8 mouse cellular contexts compared by ENCODE assay signal in the genomic region with DNA sequence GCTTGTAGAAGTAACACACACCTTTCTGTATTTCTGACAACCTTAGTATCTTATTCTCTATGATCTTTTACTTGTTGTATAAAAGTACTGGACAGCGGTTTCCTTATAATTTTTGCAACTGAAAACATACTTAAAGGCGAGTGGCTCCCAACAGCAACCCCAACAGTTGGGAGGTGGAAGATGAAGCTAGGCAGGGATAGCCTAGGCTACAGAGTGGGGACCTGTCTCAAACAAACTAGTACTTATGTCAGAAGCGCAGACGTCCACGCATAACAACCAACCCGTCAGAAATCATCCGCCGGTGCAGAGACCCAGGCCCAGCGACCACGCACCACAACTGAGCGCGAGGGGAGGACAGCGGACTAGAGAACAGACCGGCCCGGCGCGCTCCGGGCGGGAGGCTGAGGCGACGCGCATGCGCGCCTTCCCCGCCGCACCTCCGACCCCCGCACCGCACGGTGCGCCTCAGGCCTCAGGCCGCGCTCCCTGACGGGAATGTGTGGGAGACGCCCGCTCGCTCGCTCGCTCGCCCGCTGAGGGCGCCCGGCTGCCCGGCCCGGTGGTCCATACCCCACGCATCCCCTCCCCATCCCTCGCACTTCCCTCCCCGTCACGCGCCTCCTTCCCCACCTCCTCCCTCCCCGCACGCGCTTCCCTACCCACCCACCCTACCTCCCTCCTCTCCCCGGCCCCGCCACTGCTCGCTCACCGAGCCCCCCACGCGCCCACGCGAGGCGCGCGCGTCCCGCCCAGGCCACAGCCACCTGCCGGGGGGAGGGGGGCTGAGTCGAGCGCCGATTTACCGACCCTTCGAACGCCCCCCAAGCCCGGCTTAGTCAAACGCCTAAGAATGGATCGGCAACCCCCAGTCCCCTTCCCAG. TPM values are rescaled to one million over a fixed set of nuclear protein-coding genes. Genes with fewer than 3 reads are reported as not detected.
A peak's percentile ranks its signal among the peaks of the same experiment; 100 is the strongest.
DNase-seq lines count a peak whose midpoint lies in the region; ATAC-seq and TF ChIP-seq lines count a peak whose summit lies in the region.

A gene (minus strand): TSS at position 834 of the 881 bp plus-strand sequence.

- peak within 1 kb of the TSS; percentile 57 for H3K9ac ChIP-seq in liver, postnatal 0 days (replicated peaks)

- peak; percentile 64 for ATAC-seq in erythroblast, adult 5-6 weeks (replicated peaks; ENCODE audit: low FRiP score, poor library complexity, severe bottlenecking)
- ATAC-seq in liver, postnatal 0 days: peak; percentile 78

- H3K4me2 ChIP-seq in liver, postnatal 0 days (ENCODE audit: low read depth, low read length): peak within 1 kb of the TSS; percentile 93

- peak within 1 kb of the TSS; percentile 54 for H3K4me3 ChIP-seq in brown adipose tissue, adult 24 weeks (ENCODE audit: insufficient read depth, low read depth, low read length)
- H3K4me3 ChIP-seq in layer of hippocampus, adult 2 months: peak within 1 kb of the TSS; percentile 62
- H3K4me3 ChIP-seq in liver, postnatal 0 days (ENCODE audit: low read depth, low read length): peak within 1 kb of the TSS; percentile 52
- H3K4me3 ChIP-seq in olfactory bulb, adult 2 months (ENCODE audit: insufficient read depth, low read depth, low read length): peak within 1 kb of the TSS; percentile 54
- H3K4me3 ChIP-seq in thymus, adult 2 months (ENCODE audit: control insufficient read depth, insufficient read depth, low read length): peak within 1 kb of the TSS; percentile 66

- H3K4me1 ChIP-seq in brown adipose tissue, adult 24 weeks (ENCODE audit: control insufficient read depth, insufficient read depth, insufficient read length, low read length): no peaks in the 10 kb centered on the region; the same call in 1 of the 2 replicates
- no peaks in the 10 kb centered on the region for H3K4me1 ChIP-seq in liver, postnatal 0 days (ENCODE audit: insufficient read depth)
- H3K4me1 ChIP-seq in olfactory bulb, adult 2 months (ENCODE audit: control insufficient read depth, insufficient read depth, low read length): peaks cover 4% of the 10 kb centered on the region
- H3K4me1 ChIP-seq in thymus, adult 2 months (replicated peaks; ENCODE audit: control insufficient read depth, insufficient read depth, low read length): no peaks in the 10 kb centered on the region; the same call in 1 of the 2 replicates

- H3K9me3 ChIP-seq in liver, postnatal 0 days (ENCODE audit: low read length): no peaks in the 10 kb centered on the region

- no peak within 1 kb of the TSS for H3K27ac ChIP-seq in brown adipose tissue, adult 24 weeks (replicated peaks; ENCODE audit: low read depth, low read length)
- peak within 1 kb of the TSS; percentile 93 for H3K27ac ChIP-seq in layer of hippocampus, adult 2 months
- H3K27ac ChIP-seq in liver, postnatal 0 days (ENCODE audit: low read depth): no peak within 1 kb of the TSS
- peak within 1 kb of the TSS; percentile 23 for H3K27ac ChIP-seq in olfactory bulb, adult 2 months (ENCODE audit: insufficient read depth, low read depth, low read length)
- no peak within 1 kb of the TSS for H3K27ac ChIP-seq in thymus, adult 2 months (ENCODE audit: control insufficient read depth, insufficient read depth, low read length)

- TF ChIP-seq EP300 in liver, postnatal 0 days (IDR thresholded peaks at IDR 0.05; ENCODE audit: low read depth): no peak

- WGBS in liver, postnatal 0 days (ENCODE audit: insufficient replicate concordance): 2% methylated on average over 44 of the region's 76 CpGs
- WGBS in olfactory bulb, adult 2 months: 1% methylated on average over 70 of the region's 76 CpGs
- WGBS in thymus, adult 2 months: 5% methylated on average over 64 of the region's 76 CpGs

- intact Hi-C loops in heart, postnatal 10 days (cut with DNase I): no loop called here

- TF ChIP-seq POLR2A in olfactory bulb, adult 2 months (IDR thresholded peaks at IDR 0.05; ENCODE audit: insufficient read depth, low read depth, low read length): peak; percentile 76
- peak; percentile 40; the same call in 1 of the 2 replicates for TF ChIP-seq POLR2A in thymus, adult 2 months (IDR thresholded peaks at IDR 0.05; ENCODE audit: control insufficient read depth, extremely low read depth, insufficient read depth, low read length, poor library complexity)

- H3K36me3 ChIP-seq in liver, postnatal 0 days (replicated peaks; ENCODE audit: insufficient read depth, low read length): no peaks in the 10 kb centered on the region
- no peaks in the 10 kb centered on the region for H3K36me3 ChIP-seq in thymus, adult 2 months (ENCODE audit: control insufficient read depth, insufficient read depth, low read length)

- peaks cover 6% of the 10 kb centered on the region for H3K27me3 ChIP-seq in liver, postnatal 0 days (ENCODE audit: insufficient read depth, low read length)
- H3K27me3 ChIP-seq in thymus, adult 2 months (ENCODE audit: control insufficient read depth, insufficient read depth, low read length): no peaks in the 10 kb centered on the region

- DNase-seq in B cell, adult 2 months: peak; percentile 30 to 46
- peak; percentile 41 to 51 for DNase-seq in heart, postnatal 10 days
- DNase-seq in layer of hippocampus, adult 2 months (ENCODE audit: low spot score in 2 of 2): peak; percentile 58 to 72
- DNase-seq in liver, postnatal 0 days: peak; percentile 59
- peak; percentile 49 for DNase-seq in thymus, adult 2 months

- TF ChIP-seq CTCF in layer of hippocampus, adult 2 months (conservative IDR thresholded peaks at IDR 0.05): no peak
- no peak for TF ChIP-seq CTCF in liver, postnatal 0 days (IDR thresholded peaks at IDR 0.05; ENCODE audit: low read depth)
- TF ChIP-seq CTCF in olfactory bulb, adult 2 months (IDR thresholded peaks at IDR 0.05; ENCODE audit: insufficient read depth, low read depth, low read length): 0 out of 2 replicates have a peak, but pooled peaks have one; percentile 9
- TF ChIP-seq CTCF in thymus, adult 2 months (IDR thresholded peaks at IDR 0.05; ENCODE audit: borderline replicate concordance, control insufficient read depth, extremely low read depth, insufficient read depth, low read length, poor library complexity): no peak

RNA-seq across cellular contexts. Expression of the gene that starts here (rescaled TPM):
- polyA plus RNA-seq in brown adipose tissue, adult 24 weeks (2012; ENCODE audit: insufficient read depth, insufficient read length, missing spikeins): not detected in 2 replicates
- total RNA-seq in erythroblast, adult 5-6 weeks (2015; ENCODE audit: low replicate concordance): not detected in 2 replicates
- total RNA-seq in erythroblast, adult 5-6 weeks (2017; ENCODE audit: low replicate concordance): 0.60 TPM in 1 of 2 replicates, not detected in the other
- not detected for total RNA-seq in heart, postnatal 10 days (2021)
- total RNA-seq in layer of hippocampus, adult 2 months (2021): 1 to 10 TPM; 2.3 to 2.5 TPM
- not detected in 2 replicates for polyA plus RNA-seq in liver, postnatal 0 days (2015; fragmentation: Nextera tagmentation; extraction: Ambion mirVana)
- not detected in 2 replicates for polyA plus RNA-seq in olfactory bulb, adult 2 months (2012; ENCODE audit: insufficient read depth, insufficient read length, low replicate concordance, missing spikeins)
- 0.10 and 0.49 TPM in 2 replicates for polyA plus RNA-seq in thymus, adult 2 months (2012; rRNA removed)

Comparison
In these comparisons a context has a peak if more than half of its experiments do, and no peak if none do; other contexts are left out.
1. Peak in ATAC-seq in erythroblast, adult 5-6 weeks; RNA of the gene not detected or under 1 TPM.
2. Peak in DNase-seq in heart, postnatal 10 days; RNA of the gene not detected or under 1 TPM.
3. Peak in DNase-seq, ATAC-seq, H3K4me3 ChIP-seq, H3K9ac ChIP-seq and H3K4me2 ChIP-seq in liver, postnatal 0 days; RNA of the gene not detected or under 1 TPM.
4. Peak in DNase-seq and H3K4me3 ChIP-seq in thymus, adult 2 months; RNA of the gene not detected or under 1 TPM.
5. H3K27ac ChIP-seq: peak in layer of hippocampus, adult 2 months (single experiment) and olfactory bulb, adult 2 months (single experiment); none in brown adipose tissue, adult 24 weeks (single experiment), liver, postnatal 0 days (single experiment) and thymus, adult 2 months (single experiment).
6. Peak in every context shown above with its lines, with median percentiles within 50 percentile points of each other: DNase-seq and H3K4me3 ChIP-seq.